In genomic region chr9:13794756-13795155, GRCm38 (mm10) we compare ENCODE assay signal across 23 mouse cellular contexts.
"Had no signal": no experiment of that assay in that cellular context is flagged by ENCODE, and none has a peak within 500 bp of the region (broad histone marks: within the 10 kb centered on the region; RNA-seq: fewer than 3 reads in every experiment).

No protein-coding gene starts in this region.

- H3K4me3 ChIP-seq: layer of hippocampus, adult 2 months; left cerebral cortex, adult 2 months; lung, embryonic 15.5 days; megakaryocyte, embryonic 14.5 days; midbrain, embryonic 12.5 days; myocyte; neural tube, embryonic 13.5 days had no signal

- H3K9me3 ChIP-seq: lung, embryonic 15.5 days; megakaryocyte, embryonic 14.5 days; midbrain, embryonic 12.5 days; neural tube, embryonic 13.5 days had no signal

- H3K9ac ChIP-seq: lung, embryonic 15.5 days; midbrain, embryonic 12.5 days; neural tube, embryonic 13.5 days had no signal

- ATAC-seq: intestine, postnatal 0 days; midbrain, embryonic 16.5 days had no signal

- H3K4me2 ChIP-seq: lung, embryonic 15.5 days; midbrain, embryonic 12.5 days; neural tube, embryonic 13.5 days had no signal

- H3K4me1 ChIP-seq: lung, embryonic 15.5 days; megakaryocyte, embryonic 14.5 days; midbrain, embryonic 12.5 days; neural tube, embryonic 13.5 days had no signal

- DNase-seq: kidney, adult 2 months; kidney, postnatal 25 days; layer of hippocampus, adult 9-11 months; lung, adult 18-20 months; lung, postnatal 10 days; lung, postnatal 36 days; retina, postnatal 1 day; right cerebral cortex, postnatal 25 days; spleen, adult 18-20 months; thymus, adult 2 months; thymus, postnatal 14 days; thymus, postnatal 4 days had no signal

- H3K27me3 ChIP-seq: lung, embryonic 15.5 days; megakaryocyte, embryonic 14.5 days; midbrain, embryonic 12.5 days; neural tube, embryonic 13.5 days had no signal

- H3K27ac ChIP-seq: kidney, postnatal 0 days; layer of hippocampus, adult 2 months; left cerebral cortex, adult 2 months; lung, embryonic 15.5 days; midbrain, embryonic 12.5 days; neural tube, embryonic 13.5 days; stomach, postnatal 0 days had no signal
